Mouse (Mus musculus): ENCODE measurements around the gene Col16a1. TPM values are rescaled to one million over a fixed set of nuclear protein-coding genes. Genes with fewer than 3 reads are reported as not detected.

Col16a1 gene
- polyA plus RNA-seq, 1 experiment: 9.0 TPM

DNA sequence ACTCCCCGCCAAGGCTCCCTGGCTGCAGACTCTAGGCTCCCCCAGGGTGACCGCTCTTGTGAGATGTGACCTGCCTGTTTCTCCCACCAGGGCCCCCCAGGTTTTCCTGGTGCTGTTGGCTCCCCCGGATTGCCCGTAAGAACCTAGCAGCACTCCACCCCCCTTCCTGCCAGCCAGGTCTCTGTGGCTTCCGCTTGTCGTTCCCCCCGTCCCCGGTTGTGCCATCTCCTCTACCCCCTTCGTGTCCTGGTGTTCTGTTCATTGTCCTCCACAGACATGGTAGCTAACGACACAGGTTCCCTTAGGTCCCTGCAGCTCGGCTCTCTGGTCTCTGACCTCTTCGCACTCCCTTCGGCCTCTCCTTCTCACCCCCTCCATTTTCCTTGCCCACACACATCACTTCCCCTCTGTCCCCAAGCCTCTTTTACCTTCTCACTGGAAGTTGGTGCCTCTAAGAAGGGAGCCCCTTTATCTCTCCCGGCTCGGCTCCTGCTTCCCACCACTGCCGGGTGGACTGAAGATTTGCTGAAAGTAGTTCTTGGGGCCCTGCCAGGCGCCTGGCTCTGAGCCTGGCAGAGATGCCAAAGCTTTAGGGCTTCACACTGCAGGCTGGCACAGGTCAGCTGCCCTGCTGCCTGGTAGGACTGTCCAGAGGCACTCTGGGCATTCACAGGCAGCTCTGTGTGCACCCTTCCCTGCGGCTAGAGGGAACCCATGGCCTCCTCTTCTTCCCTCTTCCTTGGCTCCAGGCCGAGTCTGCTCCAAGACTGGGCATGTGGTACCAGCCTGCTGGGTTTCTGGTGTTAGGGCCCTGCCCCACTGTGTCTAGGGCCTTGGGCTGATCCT, 33.9 kb downstream of the Col16a1 start:
- H3K4me3 ChIP-seq (ENCODE audit: extremely low read depth, insufficient read depth, insufficient read length): no peak overlapping the region
- WGBS: 52% methylated on average over 19 of the region's 19 CpGs
- H3K4me1 ChIP-seq (ENCODE audit: control insufficient read depth, insufficient read depth, insufficient read length): no peaks in the 10 kb centered on the region

DNA sequence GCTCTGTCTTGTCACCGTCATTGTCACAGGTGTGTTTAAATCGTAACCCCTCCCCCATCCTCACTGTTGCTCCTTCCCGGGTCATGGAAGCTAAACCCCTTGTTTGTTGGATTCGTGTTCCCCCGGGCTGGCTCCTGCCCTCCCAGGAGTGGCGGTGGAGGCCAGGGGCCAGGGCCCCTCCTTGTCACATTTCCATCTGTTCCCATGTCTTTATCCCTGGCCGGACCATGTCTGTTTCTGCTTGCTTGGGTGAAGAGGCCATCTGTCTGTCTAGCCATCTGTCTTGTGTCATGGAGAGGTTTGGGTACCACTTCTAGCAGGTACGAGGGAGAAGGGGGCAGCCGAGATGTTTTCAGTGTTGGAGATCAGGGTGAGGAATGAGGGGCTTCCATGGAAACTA, 34.6 kb downstream of the Col16a1 start:
- no peak overlapping the region for H3K27ac ChIP-seq (ENCODE audit: insufficient read depth, low read length)
- H3K4me1 ChIP-seq (ENCODE audit: control insufficient read depth, insufficient read depth, insufficient read length): no peaks in the 10 kb centered on the region
- WGBS: 73% methylated on average over 9 of the region's 9 CpGs
- H3K27me3 ChIP-seq (ENCODE audit: control insufficient read depth, insufficient read depth, low read length): no peaks in the 10 kb centered on the region
- no peaks in the 10 kb centered on the region for H3K36me3 ChIP-seq (ENCODE audit: control insufficient read depth, insufficient read depth, low read length)
- TF ChIP-seq CTCF (IDR thresholded peaks at IDR 0.05; ENCODE audit: extremely low read depth, insufficient read depth, insufficient read length, insufficient replicate concordance): no peak
- TF ChIP-seq POLR2A (IDR thresholded peaks at IDR 0.05; ENCODE audit: low read depth, low read length): no peak
- no peak for DNase-seq (ENCODE audit: low read depth in 1 of 2, low spot score in 2 of 2)
- no peak overlapping the region for H3K4me3 ChIP-seq (ENCODE audit: extremely low read depth, insufficient read depth, insufficient read length)

More for the DNA sequence above, 33.9 kb downstream of the Col16a1 start:
- no peaks in the 10 kb centered on the region for H3K27me3 ChIP-seq (ENCODE audit: control insufficient read depth, insufficient read depth, low read length)
- no peak overlapping the region for H3K27ac ChIP-seq (ENCODE audit: insufficient read depth, low read length)
- TF ChIP-seq CTCF (IDR thresholded peaks at IDR 0.05; ENCODE audit: extremely low read depth, insufficient read depth, insufficient read length, insufficient replicate concordance): no peak
- DNase-seq (ENCODE audit: low read depth in 1 of 2, low spot score in 2 of 2): no peak
- H3K36me3 ChIP-seq (ENCODE audit: control insufficient read depth, insufficient read depth, low read length): no peaks in the 10 kb centered on the region

DNA sequence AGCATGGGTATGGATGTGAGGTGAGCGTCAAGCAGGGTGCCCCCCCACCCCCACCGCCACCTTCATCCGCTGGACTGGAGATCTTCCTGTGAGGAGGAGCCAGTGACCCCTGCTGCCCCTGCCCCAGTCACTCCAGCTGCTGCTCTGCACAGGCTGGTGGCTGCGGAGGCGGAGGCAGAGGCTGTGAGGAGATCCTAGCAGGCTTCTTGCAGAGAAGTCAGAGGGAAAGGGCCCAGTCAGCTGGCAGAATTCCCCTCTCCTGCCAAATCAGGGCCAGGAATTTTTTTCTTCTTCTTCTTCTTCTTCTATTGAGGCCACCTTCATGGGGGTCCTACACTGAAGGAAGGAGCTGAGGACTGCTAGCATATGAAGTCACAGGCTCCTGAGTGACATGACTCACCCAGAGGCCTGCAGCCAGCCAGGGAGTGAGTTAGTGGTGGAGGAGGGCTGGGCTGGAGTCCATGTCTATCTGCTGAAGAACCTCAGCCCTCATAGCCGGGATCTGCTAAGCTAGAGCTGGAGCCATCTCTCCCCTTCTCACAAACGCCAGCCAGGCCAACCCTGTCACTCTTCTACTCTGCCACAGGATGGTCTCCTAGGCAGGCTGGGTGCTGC, 36.8 kb downstream of the Col16a1 start:
- Histone ChIP-seq H3K4me1 (ENCODE audit: control insufficient read depth, insufficient read depth, insufficient read length) (no peaks in the 10 kb centered on the region), H3K4me3 (ENCODE audit: extremely low read depth, insufficient read depth, insufficient read length) (no peak overlapping the region), H3K27ac (ENCODE audit: insufficient read depth, low read length) (no peak overlapping the region), H3K36me3 (ENCODE audit: control insufficient read depth, insufficient read depth, low read length) (no peaks in the 10 kb centered on the region), H3K27me3 (ENCODE audit: control insufficient read depth, insufficient read depth, low read length) (no peaks in the 10 kb centered on the region)
- no peak for DNase-seq (ENCODE audit: low read depth in 1 of 2, low spot score in 2 of 2)
- WGBS: 81% methylated on average over 7 of the region's 7 CpGs
- TF ChIP-seq POLR2A (IDR thresholded peaks at IDR 0.05; ENCODE audit: low read depth, low read length) (no peak), CTCF (IDR thresholded peaks at IDR 0.05; ENCODE audit: extremely low read depth, insufficient read depth, insufficient read length, insufficient replicate concordance) (no peak)

DNA sequence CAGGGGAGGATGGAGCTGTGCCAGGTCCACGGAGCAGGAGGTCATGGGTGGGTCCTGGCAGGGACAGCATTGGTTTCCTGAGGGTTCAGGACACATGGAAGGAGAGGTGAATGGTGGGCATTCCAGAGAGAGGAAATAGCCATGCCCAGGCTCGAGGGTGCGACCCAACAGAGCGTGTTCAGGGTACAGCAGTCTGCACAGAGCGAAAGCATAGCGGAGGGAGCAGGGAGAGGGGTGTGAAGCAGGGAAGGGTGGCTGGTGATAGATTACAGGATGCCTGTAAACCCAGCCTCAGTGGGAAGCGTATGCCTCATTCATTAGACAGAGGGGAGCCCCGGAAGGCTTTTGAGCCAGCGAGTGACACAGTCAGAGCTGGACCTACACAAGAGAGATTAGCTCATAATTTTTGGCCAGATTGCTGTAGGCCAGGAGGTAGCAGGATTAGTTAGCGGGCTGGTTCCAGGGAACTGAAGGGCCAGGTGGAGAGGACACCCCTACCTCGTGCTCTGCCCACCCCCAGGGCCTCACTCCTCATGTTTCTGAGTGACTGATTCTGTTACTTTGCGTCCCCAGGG, 37.7 kb downstream of the Col16a1 start:
- DNase-seq (ENCODE audit: low read depth in 1 of 2, low spot score in 2 of 2): no peak
- Histone ChIP-seq H3K4me3 (ENCODE audit: extremely low read depth, insufficient read depth, insufficient read length) (no peak overlapping the region), H3K27ac (ENCODE audit: insufficient read depth, low read length) (no peak overlapping the region), H3K36me3 (ENCODE audit: control insufficient read depth, insufficient read depth, low read length) (no peaks in the 10 kb centered on the region), H3K27me3 (ENCODE audit: control insufficient read depth, insufficient read depth, low read length) (no peaks in the 10 kb centered on the region), H3K4me1 (ENCODE audit: control insufficient read depth, insufficient read depth, insufficient read length) (no peaks in the 10 kb centered on the region)
- WGBS: 78% methylated on average over 12 of the region's 12 CpGs
- TF ChIP-seq POLR2A (IDR thresholded peaks at IDR 0.05; ENCODE audit: low read depth, low read length) (no peak), CTCF (IDR thresholded peaks at IDR 0.05; ENCODE audit: extremely low read depth, insufficient read depth, insufficient read length, insufficient replicate concordance) (no peak)

DNA sequence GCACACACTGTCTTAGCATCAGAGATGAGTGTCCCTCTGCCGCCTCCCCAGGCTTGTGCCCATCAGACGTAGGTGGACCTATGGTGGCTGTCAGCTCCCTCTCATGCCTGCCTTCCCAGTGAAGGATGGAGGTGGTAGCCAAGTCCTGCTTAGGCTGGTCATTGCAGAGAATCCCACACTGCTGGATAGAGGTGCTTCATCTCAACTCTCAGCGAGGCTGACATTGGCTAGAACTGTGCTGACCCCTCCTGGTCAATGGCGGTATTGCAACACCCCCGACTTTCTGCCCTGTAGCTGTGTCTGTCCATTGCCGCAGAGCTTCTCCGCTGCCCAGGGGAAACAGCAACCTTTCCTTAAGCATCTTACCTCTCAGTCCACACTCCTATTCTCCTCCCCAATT, 39.7 kb downstream of the Col16a1 start:
- H3K4me3 ChIP-seq (ENCODE audit: extremely low read depth, insufficient read depth, insufficient read length): no peak overlapping the region
- no peak overlapping the region for H3K27ac ChIP-seq (ENCODE audit: insufficient read depth, low read length)
- H3K4me1 ChIP-seq (ENCODE audit: control insufficient read depth, insufficient read depth, insufficient read length): no peaks in the 10 kb centered on the region
- WGBS: 19% methylated on average over 7 of the region's 7 CpGs
- TF ChIP-seq CTCF (IDR thresholded peaks at IDR 0.05; ENCODE audit: extremely low read depth, insufficient read depth, insufficient read length, insufficient replicate concordance) (peak; percentile 97), POLR2A (IDR thresholded peaks at IDR 0.05; ENCODE audit: low read depth, low read length) (no peak)
- DNase-seq (ENCODE audit: low read depth in 1 of 2, low spot score in 2 of 2): peak; percentile 35 to 82
- no peaks in the 10 kb centered on the region for H3K36me3 ChIP-seq (ENCODE audit: control insufficient read depth, insufficient read depth, low read length)
- H3K27me3 ChIP-seq (ENCODE audit: control insufficient read depth, insufficient read depth, low read length): no peaks in the 10 kb centered on the region

DNA sequence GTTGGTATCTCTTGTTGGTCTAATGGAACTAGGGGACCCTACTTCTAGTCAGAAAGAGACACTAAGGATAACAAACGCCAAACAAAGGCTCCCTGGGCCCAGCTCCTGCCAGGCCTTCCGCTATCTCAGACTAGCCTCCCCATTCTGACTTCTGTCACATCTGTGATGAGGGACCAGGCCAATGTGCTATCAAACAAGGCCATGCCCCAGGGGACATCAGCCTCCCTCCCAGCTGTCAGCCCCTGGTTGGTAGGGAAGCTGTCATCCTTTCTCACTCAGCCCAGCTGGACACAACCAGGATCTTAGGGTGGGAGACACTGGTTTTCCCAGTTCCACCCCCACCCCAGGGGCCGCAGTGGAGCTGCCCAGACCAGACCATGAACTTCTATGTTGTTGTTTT, 47.5 kb downstream of the Col16a1 start:
- H3K27me3 ChIP-seq (ENCODE audit: control insufficient read depth, insufficient read depth, low read length): no peaks in the 10 kb centered on the region; the same call in 1 of the 2 replicates
- 88% methylated on average over 3 of the region's 3 CpGs for WGBS
- no peak overlapping the region for H3K27ac ChIP-seq (ENCODE audit: insufficient read depth, low read length)
- TF ChIP-seq CTCF (IDR thresholded peaks at IDR 0.05; ENCODE audit: extremely low read depth, insufficient read depth, insufficient read length, insufficient replicate concordance) (no peak), POLR2A (IDR thresholded peaks at IDR 0.05; ENCODE audit: low read depth, low read length) (no peak)
- H3K4me1 ChIP-seq (ENCODE audit: control insufficient read depth, insufficient read depth, insufficient read length): no peaks in the 10 kb centered on the region
- H3K4me3 ChIP-seq (ENCODE audit: extremely low read depth, insufficient read depth, insufficient read length): no peak overlapping the region
- DNase-seq (ENCODE audit: low read depth in 1 of 2, low spot score in 2 of 2): no peak
- no peaks in the 10 kb centered on the region for H3K36me3 ChIP-seq (ENCODE audit: control insufficient read depth, insufficient read depth, low read length)
